Mouse (Mus musculus): ENCODE results near the gene Myo15. TPM values are rescaled to one million over a fixed set of nuclear protein-coding genes. Genes with fewer than 3 reads are reported as not detected.
"Not testable (repeated sequence)": the region's sequence is repeated elsewhere in the genome, so short reads cannot be mapped to it uniquely, and the experiment has no call there.

The Myo15 gene
- polyA plus RNA-seq, 1 experiment from 2014 or later, result 0.32 TPM

DNA sequence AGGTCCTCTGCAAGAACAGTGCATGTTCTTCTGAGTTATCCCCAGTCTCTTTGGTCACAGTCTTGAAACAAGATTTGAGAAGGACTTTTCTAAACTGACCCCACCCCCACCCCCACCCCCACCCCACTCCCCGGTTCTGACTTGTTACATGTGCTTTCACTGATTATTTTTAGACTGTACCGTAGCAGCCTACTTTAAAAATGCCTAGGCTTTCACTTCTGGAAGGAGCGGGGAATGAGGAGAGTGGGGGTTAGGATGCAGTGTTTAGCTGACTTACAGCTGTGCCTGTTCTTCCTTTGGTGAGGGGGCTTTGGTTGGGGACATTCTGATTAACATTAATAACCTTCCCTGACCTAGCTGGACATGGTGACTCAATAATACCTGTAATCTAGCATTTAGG lies 79.0 kb downstream of the Myo15 start:
- ATAC-seq (ENCODE audit: insufficient read depth), result no peak
- H3K9ac ChIP-seq, result no peak overlapping the region
- H3K4me2 ChIP-seq, result no peak overlapping the region
- H3K4me3 ChIP-seq (replicated peaks), result no peak overlapping the region
- 76% methylated on average over 3 of the region's 3 CpGs for WGBS (ENCODE audit: insufficient replicate concordance)
- H3K9me3 ChIP-seq (replicated peaks), result no peaks in the 10 kb centered on the region
- peaks cover 68% of the 10 kb centered on the region for H3K36me3 ChIP-seq (replicated peaks)
- no peaks in the 10 kb centered on the region for H3K27me3 ChIP-seq
- no peak overlapping the region for H3K27ac ChIP-seq (replicated peaks)
- peaks cover 3% of the 10 kb centered on the region; the same call in 1 of the 2 replicates for H3K4me1 ChIP-seq (replicated peaks)

DNA sequence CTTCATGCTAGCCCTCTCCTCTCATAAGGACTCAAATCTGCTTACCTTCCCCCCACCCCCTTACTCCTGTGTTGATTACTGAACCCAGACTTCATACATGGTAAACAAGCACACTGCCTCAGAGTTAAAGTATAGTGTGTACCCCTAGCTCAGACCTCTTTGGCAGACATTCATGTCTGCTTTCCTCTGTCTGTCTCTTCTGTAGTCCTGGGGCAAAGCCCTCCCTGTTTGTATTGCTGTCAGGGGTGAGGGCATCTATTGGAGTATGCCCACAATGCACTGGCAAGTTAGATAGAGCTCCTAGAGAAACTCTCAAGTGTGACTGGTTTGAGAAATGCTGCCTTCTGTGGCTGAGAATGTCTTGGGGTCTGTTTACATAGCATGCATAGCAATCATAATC lies 84.0 kb downstream of the Myo15 start:
- Histone ChIP-seq H3K9me3 (replicated peaks) (no peaks in the 10 kb centered on the region), H3K4me3 (replicated peaks) (no peak overlapping the region), H3K27ac (replicated peaks) (no peak overlapping the region), H3K27me3 (no peaks in the 10 kb centered on the region), H3K4me2 (no peak overlapping the region), H3K9ac (no peak overlapping the region), H3K4me1 (replicated peaks) (no peaks in the 10 kb centered on the region), H3K36me3 (replicated peaks) (peaks cover 95% of the 10 kb centered on the region)
- ATAC-seq (ENCODE audit: insufficient read depth), result no peak

- no peaks in the 10 kb centered on the region for H3K9me3 ChIP-seq (replicated peaks)
- H3K36me3 ChIP-seq (replicated peaks), result peaks cover 58% of the 10 kb centered on the region
- no peaks in the 10 kb centered on the region for H3K27me3 ChIP-seq
- H3K4me3 ChIP-seq (replicated peaks), result no peak overlapping the region
- H3K4me1 ChIP-seq (replicated peaks), result no peaks in the 10 kb centered on the region
- ATAC-seq (ENCODE audit: insufficient read depth), result no peak
- no peak overlapping the region for H3K27ac ChIP-seq (replicated peaks)
- no peak overlapping the region for H3K9ac ChIP-seq
- WGBS (ENCODE audit: insufficient replicate concordance), result 75% methylated on average over 3 of the region's 3 CpGs
- H3K4me2 ChIP-seq, result no peak overlapping the region
Observed at GRCm38 (mm10) chr11:60557675-60558074, 88.5 kb downstream of the Myo15 start.

GRCm38 (mm10) chr11:60559342-60559741 lies 90.2 kb downstream of the Myo15 start:
- 11% methylated on average over 3 of the region's 3 CpGs for WGBS (ENCODE audit: insufficient replicate concordance)
- H3K4me3 ChIP-seq (replicated peaks), result no peak overlapping the region
- H3K9me3 ChIP-seq (replicated peaks), result no peaks in the 10 kb centered on the region
- H3K27me3 ChIP-seq, result no peaks in the 10 kb centered on the region
- no peak overlapping the region for H3K9ac ChIP-seq
- H3K27ac ChIP-seq (replicated peaks), result no peak overlapping the region
- no peaks in the 10 kb centered on the region for H3K4me1 ChIP-seq (replicated peaks)
- no peak for ATAC-seq (ENCODE audit: insufficient read depth)
- peaks cover 42% of the 10 kb centered on the region for H3K36me3 ChIP-seq (replicated peaks)
- no peak overlapping the region for H3K4me2 ChIP-seq

- not testable (repeated sequence) for H3K4me3 ChIP-seq (replicated peaks); H3K27ac ChIP-seq (replicated peaks); H3K9me3 ChIP-seq (replicated peaks); H3K36me3 ChIP-seq (replicated peaks); ATAC-seq (ENCODE audit: insufficient read depth); H3K27me3 ChIP-seq; H3K4me1 ChIP-seq (replicated peaks); H3K4me2 ChIP-seq; H3K9ac ChIP-seq
- 67% methylated on average over 11 of the region's 12 CpGs for WGBS (ENCODE audit: insufficient replicate concordance)
Observed at GRCm38 (mm10) chr11:60574006-60574405, 104.9 kb downstream of the Myo15 start.

Other genes starting within 250 kb of the Myo15 start
- gene Srebf1, start 246.8 kb upstream of the Myo15 start, polyA plus RNA-seq (2015; fragmentation: Nextera tagmentation; extraction: Ambion mirVana), result 53.5 and 60.6 TPM in 2 replicates
- gene Tom1l2, start 116.4 kb upstream of the Myo15 start, polyA plus RNA-seq (2015; fragmentation: Nextera tagmentation; extraction: Ambion mirVana), result 5.3 and 5.8 TPM in 2 replicates
- 0.25 and 0.48 TPM in 2 replicates for gene Drc3, start 116.0 kb upstream of the Myo15 start, polyA plus RNA-seq (2015; fragmentation: Nextera tagmentation; extraction: Ambion mirVana)
- 9.4 and 9.7 TPM in 2 replicates for gene Gid4, start 52.2 kb upstream of the Myo15 start, polyA plus RNA-seq (2015; fragmentation: Nextera tagmentation; extraction: Ambion mirVana)
- gene Atpaf2, start 50.9 kb upstream of the Myo15 start, polyA plus RNA-seq (2015; fragmentation: Nextera tagmentation; extraction: Ambion mirVana), result 29.7 and 32.5 TPM in 2 replicates
- gene Drg2, start 14.7 kb upstream of the Myo15 start, polyA plus RNA-seq (2015; fragmentation: Nextera tagmentation; extraction: Ambion mirVana), result 37.2 and 38.8 TPM in 2 replicates
- 16.8 and 17.3 TPM in 2 replicates for gene Alkbh5, start 67.0 kb downstream of the Myo15 start, polyA plus RNA-seq (2015; fragmentation: Nextera tagmentation; extraction: Ambion mirVana)
- gene Llgl1, start 230.4 kb downstream of the Myo15 start, polyA plus RNA-seq (2015; fragmentation: Nextera tagmentation; extraction: Ambion mirVana), result 13.0 and 14.5 TPM in 2 replicates